Mouse (Mus musculus) inflammation-experienced regulatory T-cells, adult 6 months (primary cell): ENCODE results near the gene D430019H16Rik. TPM values are rescaled to one million over a fixed set of nuclear protein-coding genes. Genes with fewer than 3 reads are reported as not detected.

Source experiments
- ATAC-seq: one replicate; pipeline ENCODE4 v1.8.0; 2017
- polyA plus RNA-seq, 3 experiments: library from polyadenylated mRNA; unstranded; fragments of 100-300 nt; shearing (Covaris generic); gene quantifications; one replicate each; pipeline ENCODE4 v1.2.1; 2017

Gene D430019H16Rik
- polyA plus RNA-seq, 3 experiments from 2014 or later, result 0.47 to 0.67 (median 0.64) TPM

- no peak for ATAC-seq
Measured at GRCm38 (mm10) chr12:105490794-105491193, 37.1 kb downstream of the D430019H16Rik start.

- ATAC-seq, result no peak
Measured at GRCm38 (mm10) chr12:105494796-105495195, 41.1 kb downstream of the D430019H16Rik start.

GRCm38 (mm10) chr12:105497894-105498293, 44.2 kb downstream of the D430019H16Rik start:
- no peak for ATAC-seq

- ATAC-seq, result no peak
Measured at GRCm38 (mm10) chr12:105498423-105498822, 44.8 kb downstream of the D430019H16Rik start.

- no peak for ATAC-seq
Measured at GRCm38 (mm10) chr12:105498842-105499241, 45.2 kb downstream of the D430019H16Rik start.

GRCm38 (mm10) chr12:105500940-105501339, 47.3 kb downstream of the D430019H16Rik start:
- no peak for ATAC-seq

- no peak for ATAC-seq
Measured at GRCm38 (mm10) chr12:105504736-105505135, 51.1 kb downstream of the D430019H16Rik start.

GRCm38 (mm10) chr12:105511109-105511508, 57.5 kb downstream of the D430019H16Rik start:
- no peak for ATAC-seq

GRCm38 (mm10) chr12:105511671-105512502, 58.2 kb downstream of the D430019H16Rik start:
- no peak for ATAC-seq

- no peak for ATAC-seq
Measured at GRCm38 (mm10) chr12:105514111-105514510, 60.5 kb downstream of the D430019H16Rik start.

- no peak for ATAC-seq
Measured at GRCm38 (mm10) chr12:105517026-105517675, 63.5 kb downstream of the D430019H16Rik start.

- no peak for ATAC-seq
Measured at GRCm38 (mm10) chr12:105519851-105520250, 66.2 kb downstream of the D430019H16Rik start.

- no peak for ATAC-seq
Measured at GRCm38 (mm10) chr12:105521170-105521762, 67.6 kb downstream of the D430019H16Rik start.

- ATAC-seq, result no peak
Measured at GRCm38 (mm10) chr12:105523737-105524136, 70.1 kb downstream of the D430019H16Rik start.

- ATAC-seq, result no peak
Measured at GRCm38 (mm10) chr12:105526186-105526585, 72.5 kb downstream of the D430019H16Rik start.

- ATAC-seq, result no peak
Measured at GRCm38 (mm10) chr12:105526829-105527228, 73.2 kb downstream of the D430019H16Rik start.

- no peak for ATAC-seq
Measured at GRCm38 (mm10) chr12:105529545-105529944, 75.9 kb downstream of the D430019H16Rik start.

- no peak for ATAC-seq
Measured at GRCm38 (mm10) chr12:105531724-105532371, 78.2 kb downstream of the D430019H16Rik start.

- ATAC-seq, result no peak
Measured at GRCm38 (mm10) chr12:105534842-105535241, 81.2 kb downstream of the D430019H16Rik start.

GRCm38 (mm10) chr12:105535968-105536760, 82.5 kb downstream of the D430019H16Rik start:
- no peak for ATAC-seq

GRCm38 (mm10) chr12:105537162-105537561, 83.5 kb downstream of the D430019H16Rik start:
- no peak for ATAC-seq

- no peak for ATAC-seq
Measured at GRCm38 (mm10) chr12:105539649-105540048, 86.0 kb downstream of the D430019H16Rik start.
